Mouse (Mus musculus) B cell, adult 2 months (primary cell): ENCODE results near the gene Cd80.

Experiments used
- DNase-seq, 2 experiments: peaks; one replicate each; pipeline ENCODE4 v3.0.0; 2022

The Cd80 gene

DNA sequence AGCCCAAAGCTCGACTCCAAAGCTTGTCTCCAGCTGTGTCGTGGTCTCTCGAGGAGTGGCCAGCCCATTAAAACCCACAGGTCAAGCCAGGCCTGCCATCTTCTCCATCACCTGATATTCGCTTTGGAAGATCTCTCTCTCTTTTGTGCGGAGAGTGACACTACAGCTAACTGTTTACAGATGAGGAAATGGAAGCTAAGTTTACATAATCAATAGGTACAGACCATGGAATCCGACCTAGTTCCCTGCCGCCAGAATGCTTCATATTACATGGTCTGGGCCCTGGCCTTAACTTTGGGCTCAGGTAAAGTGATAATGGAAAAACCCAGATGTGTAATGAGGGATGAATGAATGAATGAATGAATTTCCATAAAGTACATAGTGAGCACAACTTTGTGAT lies 4.7 kb upstream of the Cd80 start:
- DNase-seq = no peak

DNA sequence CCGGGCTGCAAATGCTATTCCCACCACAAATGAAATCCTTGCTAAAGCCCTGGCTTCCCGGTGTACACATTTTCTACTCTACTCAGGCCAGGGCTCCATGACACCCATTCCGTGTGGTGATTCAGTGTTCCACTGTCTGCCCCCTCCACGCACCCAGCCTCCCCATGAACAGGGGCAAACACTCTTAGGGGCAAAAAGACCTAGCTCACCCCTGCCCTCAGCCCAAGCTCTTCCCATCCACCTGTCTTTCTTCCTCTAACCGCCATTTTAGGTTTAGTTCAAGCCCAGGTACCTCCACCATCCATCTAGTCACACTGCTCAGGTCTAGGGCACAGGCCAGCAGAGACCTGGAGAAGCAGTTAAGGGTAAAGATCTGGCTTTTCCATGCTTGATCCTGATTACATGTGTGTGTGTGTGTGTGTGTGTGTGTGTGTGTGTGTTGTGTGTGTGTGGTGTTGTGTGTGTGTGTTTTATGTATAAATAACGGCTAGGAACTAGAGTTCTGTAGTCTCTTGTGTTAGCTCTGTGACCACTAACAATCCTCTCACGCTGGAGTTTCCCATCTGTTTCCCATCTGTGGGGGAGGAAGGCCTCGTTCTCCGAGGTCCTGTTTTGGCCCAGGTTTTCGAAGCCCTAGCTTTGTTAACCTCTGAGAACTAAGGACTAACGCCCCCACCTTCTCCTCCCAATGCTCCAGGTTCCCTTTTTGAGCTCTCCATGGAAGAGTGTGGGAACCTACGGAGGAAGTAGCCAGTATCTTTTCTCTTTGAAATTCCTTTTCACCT lies 3.7 kb upstream of the Cd80 start:
- no peak for DNase-seq

DNA sequence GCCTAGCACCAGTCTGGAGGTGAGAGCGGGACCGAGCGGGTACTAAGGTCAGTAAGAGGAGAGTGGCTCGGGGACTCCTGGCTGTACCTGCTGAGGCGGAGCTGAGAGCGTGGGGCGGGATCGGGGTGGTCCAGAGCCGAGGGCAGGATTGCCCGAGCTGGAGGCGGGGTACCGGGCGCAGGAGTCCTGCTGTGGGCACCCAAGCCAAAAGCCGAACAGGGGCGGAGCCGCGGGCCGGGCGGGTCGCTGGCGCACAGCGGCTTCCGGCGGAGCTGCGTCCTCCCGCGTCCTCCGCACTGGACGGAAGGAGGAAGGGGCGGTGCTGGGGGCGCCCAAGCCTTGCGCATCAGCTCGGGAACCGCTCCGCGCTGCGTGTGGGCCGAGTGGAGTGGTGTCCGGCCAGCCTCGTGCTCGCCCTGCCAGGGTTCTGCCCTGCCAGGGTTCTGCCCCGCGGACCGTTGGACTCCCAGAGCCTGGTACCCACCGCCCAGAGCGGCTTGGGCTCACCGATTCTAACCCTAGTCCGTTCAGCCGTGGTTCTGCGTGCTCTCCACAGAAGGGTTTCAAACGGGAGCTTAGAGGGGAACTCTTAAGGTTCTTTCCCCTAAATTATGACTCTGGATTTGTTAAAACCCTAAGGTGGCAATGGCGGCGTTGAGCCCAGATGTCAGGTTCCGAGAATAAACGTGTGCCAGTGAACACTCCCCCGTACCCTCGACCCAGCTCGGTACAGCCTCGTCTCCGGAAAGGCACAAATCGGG lies 2.7 kb upstream of the Cd80 start, which contains the start of gene Adprh:
Adprh (minus strand) TSS at position 262 of the 761 bp plus-strand sequence.
- peak; percentile 79 for DNase-seq

DNA sequence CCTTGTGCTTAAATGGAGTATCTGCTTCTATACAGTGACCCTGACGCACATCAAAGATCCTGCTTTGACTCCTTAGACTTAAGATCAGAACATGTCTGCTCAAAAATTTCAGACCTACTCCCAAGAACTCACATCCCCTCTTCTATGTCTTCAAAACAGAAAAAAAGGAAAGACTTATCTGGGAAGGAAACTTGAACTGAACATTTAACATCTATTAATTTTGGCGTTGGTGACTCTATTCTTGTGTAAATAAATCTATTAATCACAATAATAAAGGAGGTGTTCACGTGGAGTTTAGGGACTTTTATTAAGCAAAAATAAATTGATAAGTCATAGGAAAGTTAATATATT lies 2.2 kb upstream of the Cd80 start:
- no peak for DNase-seq

DNA sequence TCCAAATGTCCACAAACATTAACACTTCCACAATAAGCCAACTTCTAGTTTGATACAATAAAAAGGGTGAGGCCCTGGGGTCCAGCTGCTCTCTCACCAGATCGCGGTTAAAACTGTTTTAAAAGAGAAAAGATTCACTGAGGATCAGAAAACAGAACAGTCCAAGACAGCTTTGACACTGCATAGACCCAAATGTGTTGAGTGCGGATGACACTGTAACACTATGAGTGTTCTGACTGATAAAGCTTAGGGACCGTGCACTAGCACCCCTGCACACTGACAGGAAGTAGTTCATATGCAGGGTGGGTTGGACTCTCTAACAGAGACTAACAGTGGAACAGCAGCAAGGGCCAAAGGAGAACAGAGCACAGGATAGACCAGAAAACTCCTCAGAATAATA lies 1.4 kb upstream of the Cd80 start:
- DNase-seq = peak in 1 of 2 experiments; percentile 16

GRCm38 (mm10) chr16:38454533-38455254 lies 667 bp upstream of the Cd80 start:
- no peak for DNase-seq

DNA sequence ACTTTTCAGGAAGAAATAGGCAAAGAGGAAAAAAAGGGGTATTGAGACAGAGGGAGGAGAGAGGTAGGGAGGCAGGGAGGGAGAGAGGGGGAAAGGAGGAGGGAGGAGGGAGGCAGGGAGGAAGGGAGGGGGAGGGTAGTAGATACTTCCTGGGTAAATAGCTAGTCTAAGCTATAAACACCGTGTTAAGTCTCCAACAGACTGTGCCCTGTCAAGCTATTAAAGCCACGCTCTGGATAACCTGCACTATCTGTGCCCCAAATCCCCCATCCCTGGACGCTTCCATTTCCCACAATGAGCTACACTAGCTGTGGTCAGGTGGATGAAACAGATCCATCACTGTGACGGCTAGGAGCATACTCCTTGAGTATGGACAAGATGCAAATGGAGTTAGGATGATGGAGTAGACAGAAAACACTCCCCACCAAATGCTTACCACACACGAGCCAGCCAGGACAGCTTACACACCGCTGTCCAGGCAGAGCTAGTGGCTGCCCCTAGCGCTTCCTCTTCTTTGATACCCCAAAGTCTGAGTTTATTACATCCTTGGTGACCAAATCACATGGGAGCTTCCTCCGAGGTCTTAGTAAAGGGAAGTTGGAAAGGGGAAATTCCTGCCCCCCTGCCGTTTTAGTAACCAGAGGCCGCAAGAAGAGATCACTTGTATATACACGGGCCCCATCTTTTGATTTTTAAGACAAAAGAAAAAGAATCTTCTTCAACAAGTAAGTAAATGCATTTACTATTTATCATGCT lies 1.6 kb downstream of the Cd80 start:
- peak; percentile 36 to 43 for DNase-seq

DNA sequence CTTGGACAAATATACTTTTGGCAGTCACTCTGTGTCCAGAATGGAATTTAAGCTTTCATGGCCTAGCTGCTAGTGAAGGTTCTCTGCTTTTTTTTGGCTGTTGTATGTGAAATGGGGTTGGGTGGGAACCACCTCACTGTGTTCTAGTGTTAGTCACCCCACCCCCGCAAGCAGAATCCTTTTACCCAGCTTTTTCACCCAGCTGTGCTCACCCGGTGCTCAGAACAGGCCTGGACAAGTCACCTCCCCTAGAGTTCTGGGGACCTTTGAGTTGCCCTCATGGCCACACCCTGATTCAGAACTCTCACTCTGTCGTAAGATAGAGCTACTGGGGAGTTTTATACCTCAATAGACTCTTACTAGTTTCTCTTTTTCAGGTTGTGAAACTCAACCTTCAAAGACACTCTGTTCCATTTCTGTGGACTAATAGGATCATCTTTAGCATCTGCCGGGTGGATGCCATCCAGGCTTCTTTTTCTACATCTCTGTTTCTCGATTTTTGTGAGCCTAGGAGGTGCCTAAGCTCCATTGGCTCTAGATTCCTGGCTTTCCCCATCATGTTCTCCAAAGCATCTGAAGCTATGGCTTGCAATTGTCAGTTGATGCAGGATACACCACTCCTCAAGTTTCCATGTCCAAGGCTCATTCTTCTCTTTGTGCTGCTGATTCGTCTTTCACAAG lies 3.4 kb downstream of the Cd80 start:
- DNase-seq = peak in 1 of 2 experiments; percentile 13

DNA sequence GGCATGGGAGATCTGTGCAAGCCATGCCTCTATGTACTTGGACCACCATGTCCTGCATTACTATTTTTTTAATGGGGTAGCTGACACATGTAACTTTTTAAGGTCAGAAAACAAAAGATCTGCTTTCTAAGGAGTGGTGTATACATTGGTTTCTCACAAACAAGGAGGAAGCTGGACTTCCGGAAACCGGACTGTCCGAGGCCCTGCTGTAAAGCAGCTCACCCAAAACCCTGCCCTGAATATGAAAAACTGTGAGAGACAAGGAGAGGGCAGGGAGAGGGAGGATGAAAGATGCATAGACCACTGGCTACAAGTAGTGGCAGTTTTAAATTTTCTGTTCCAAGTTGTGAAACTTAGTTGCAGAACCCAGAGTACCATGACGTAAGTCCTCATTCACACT lies 4.6 kb downstream of the Cd80 start:
- DNase-seq = no peak

DNA sequence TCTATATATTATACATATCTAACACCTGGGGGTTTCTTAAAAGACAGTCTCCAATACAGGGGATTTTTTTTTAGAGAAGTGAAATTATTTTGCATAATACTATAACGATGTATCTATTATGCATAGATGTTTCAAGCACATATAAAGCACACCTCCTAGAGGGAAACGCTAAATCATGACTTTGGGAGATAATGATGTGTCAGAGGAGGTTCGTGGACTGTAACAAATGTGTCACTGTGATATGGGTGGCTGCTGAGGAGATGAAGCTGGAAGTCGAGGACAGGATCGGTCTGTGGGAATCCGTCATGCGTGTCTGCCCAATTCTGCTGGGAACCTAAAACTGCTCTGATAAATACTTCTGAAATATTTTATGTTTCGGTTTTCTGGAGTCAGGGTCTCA lies 6.4 kb downstream of the Cd80 start:
- peak; percentile 39 to 49 for DNase-seq

DNA sequence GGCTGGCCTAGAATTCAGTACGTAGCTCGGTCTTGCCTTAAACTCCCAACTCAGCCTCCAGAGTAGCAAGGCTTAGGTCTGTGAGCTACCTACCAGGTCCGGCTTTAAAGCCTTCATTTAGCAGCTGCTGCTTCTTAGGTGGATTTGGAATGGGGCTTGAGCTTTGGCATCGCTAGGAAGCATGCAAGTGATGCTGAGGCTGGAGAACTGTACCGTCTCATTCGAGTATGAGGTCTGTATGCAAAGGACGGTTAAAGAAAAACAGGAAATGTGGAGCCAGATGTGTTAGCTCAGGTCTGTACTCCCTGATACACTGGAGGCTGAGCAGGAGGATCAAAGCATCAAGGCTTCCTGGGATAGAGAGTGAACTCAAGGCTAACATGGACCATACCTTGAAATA lies 6.8 kb downstream of the Cd80 start:
- no peak for DNase-seq

GRCm38 (mm10) chr16:38463305-38463704 lies 7.9 kb downstream of the Cd80 start:
- DNase-seq = no peak

DNA sequence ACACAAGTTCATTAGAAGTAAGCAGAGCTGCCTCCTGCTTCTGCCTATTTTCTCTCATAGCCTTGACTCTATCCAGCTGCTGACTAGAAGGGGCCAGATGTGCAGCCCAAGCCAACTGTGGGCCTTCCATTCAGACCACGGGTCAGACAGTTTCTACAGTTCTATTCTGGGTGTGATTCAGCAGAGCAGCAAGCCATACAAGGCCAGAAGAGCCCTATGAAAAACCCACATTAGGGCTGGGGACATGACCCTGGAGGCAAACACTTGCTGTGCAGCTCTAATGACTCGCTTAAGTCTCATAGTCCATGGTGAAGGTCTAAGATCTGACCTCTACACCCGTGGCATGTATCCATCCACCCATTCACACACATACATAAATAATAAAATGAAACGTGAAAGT lies 10.7 kb downstream of the Cd80 start:
- no peak for DNase-seq

DNA sequence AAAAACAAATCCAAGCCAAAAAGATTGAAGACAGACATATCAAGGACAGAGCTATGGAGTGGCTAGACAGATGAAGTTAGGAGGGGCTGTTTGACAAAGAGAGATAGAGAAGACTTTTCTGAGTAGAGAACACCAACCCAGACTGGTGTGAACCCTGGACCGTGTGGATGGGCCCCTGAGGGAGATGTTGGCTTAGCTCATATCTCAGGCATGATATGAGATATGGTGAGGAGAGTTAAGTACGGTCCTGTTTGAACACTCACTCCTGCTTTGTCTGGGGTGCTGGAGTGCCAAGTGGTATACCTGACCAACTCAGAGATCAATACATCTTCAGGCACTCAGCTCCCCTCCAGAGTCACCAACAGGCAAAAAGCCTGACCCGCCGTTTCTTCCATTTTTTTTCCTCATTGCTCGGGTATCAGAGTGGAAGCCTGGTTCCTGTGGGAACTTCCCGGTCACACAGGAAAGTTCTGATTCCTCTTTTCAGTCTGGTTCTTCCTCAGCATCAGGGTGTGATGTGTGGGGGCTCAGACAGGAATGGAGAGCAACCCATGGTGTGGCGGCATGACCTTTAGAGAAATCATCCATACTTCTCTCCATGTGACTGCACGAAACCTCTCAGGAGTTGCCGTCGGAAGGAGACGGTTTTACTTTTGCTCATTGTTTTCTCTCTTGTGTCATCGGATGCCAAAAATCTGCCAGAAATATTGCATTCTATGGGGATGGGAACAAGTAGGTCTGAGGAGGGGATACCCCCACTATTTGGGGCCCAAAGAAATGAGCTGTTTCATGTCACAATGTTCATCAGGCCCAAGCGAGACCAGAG lies 11.9 kb downstream of the Cd80 start:
- DNase-seq = no peak

GRCm38 (mm10) chr16:38467917-38468705 lies 12.8 kb downstream of the Cd80 start:
- no peak for DNase-seq

GRCm38 (mm10) chr16:38468706-38469018 lies 13.3 kb downstream of the Cd80 start:
- no peak for DNase-seq

GRCm38 (mm10) chr16:38469437-38469836 lies 14.1 kb downstream of the Cd80 start:
- no peak for DNase-seq

GRCm38 (mm10) chr16:38471697-38472506 lies 16.5 kb downstream of the Cd80 start:
- no peak for DNase-seq

DNA sequence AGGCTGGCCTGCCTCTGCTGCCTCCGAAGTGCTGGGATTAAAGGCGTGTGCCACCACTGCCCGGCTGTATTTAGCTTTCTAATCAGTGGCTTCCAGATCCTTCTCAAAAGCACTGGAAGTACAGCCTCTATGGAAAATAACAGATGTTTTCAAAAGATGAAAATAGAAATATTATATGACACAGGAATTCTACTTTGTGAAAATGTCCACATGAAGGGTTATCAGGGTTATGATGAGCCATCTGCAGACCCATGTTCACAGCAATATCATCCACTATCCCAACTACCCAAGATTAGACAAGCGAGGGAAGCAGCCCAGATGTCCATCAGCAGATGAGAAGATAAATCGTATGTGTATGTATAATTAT lies 17.1 kb downstream of the Cd80 start:
- DNase-seq = no peak

GRCm38 (mm10) chr16:38473661-38474060 lies 18.3 kb downstream of the Cd80 start:
- no peak for DNase-seq
